Mouse (Mus musculus): ENCODE results near the gene Meiob. TPM values are rescaled to one million over a fixed set of nuclear protein-coding genes. Genes with fewer than 3 reads are reported as not detected.

The Meiob gene
- polyA plus RNA-seq, 1 experiment from 2014 or later, result 1.5 TPM

- Histone ChIP-seq H3K27ac (peak overlapping the region; percentile 93), H3K4me2 (peak overlapping the region; percentile 93)
- DNase-seq, result no peak
Measured at GRCm38 (mm10) chr17:24888862-24889261, 84.8 kb downstream of the Meiob start.

More at GRCm38 (mm10) chr17:24888862-24889261, 84.8 kb downstream of the Meiob start:
- peak overlapping the region; percentile 99 for H3K4me3 ChIP-seq (replicated peaks)
- H3K4me1 ChIP-seq (replicated peaks), result peaks cover 64% of the 10 kb centered on the region
- H3K27me3 ChIP-seq, result no peaks in the 10 kb centered on the region
- WGBS (ENCODE audit: insufficient replicate concordance), result 75% methylated on average over 3 of the region's 3 CpGs
- no peaks in the 10 kb centered on the region for H3K9me3 ChIP-seq (replicated peaks)
- ATAC-seq (ENCODE audit: low read depth), result no peak
- peaks cover 69% of the 10 kb centered on the region for H3K36me3 ChIP-seq
- H3K9ac ChIP-seq, result peak overlapping the region; percentile 98; the same call in 1 of the 2 replicates

Other genes starting within 250 kb of the Meiob start
- 18.6 and 22.4 TPM in 2 replicates for gene Tsc2, start 171.7 kb upstream of the Meiob start, polyA plus RNA-seq (2015; fragmentation: Nextera tagmentation; extraction: Ambion mirVana)
- gene Nthl1, start 171.6 kb upstream of the Meiob start, polyA plus RNA-seq (2015; fragmentation: Nextera tagmentation; extraction: Ambion mirVana), result 8.4 and 9.2 TPM in 2 replicates
- 9.8 and 10.2 TPM in 2 replicates for gene Slc9a3r2, start 154.0 kb upstream of the Meiob start, polyA plus RNA-seq (2015; fragmentation: Nextera tagmentation; extraction: Ambion mirVana)
- gene Npw, start 145.8 kb upstream of the Meiob start, polyA plus RNA-seq (2015; fragmentation: Nextera tagmentation; extraction: Ambion mirVana), result 0.24 and 0.28 TPM in 2 replicates
- 9.5 and 13.1 TPM in 2 replicates for gene Zfp598, start 134.6 kb upstream of the Meiob start, polyA plus RNA-seq (2015; fragmentation: Nextera tagmentation; extraction: Ambion mirVana)
- 0.10 and 0.31 TPM in 2 replicates for gene Syngr3, start 114.3 kb upstream of the Meiob start, polyA plus RNA-seq (2015; fragmentation: Nextera tagmentation; extraction: Ambion mirVana)
- gene Gfer, start 108.1 kb upstream of the Meiob start, polyA plus RNA-seq (2015; fragmentation: Nextera tagmentation; extraction: Ambion mirVana), result 41.3 and 47.7 TPM in 2 replicates
- gene Noxo1, start 108.1 kb upstream of the Meiob start, polyA plus RNA-seq (2015; fragmentation: Nextera tagmentation; extraction: Ambion mirVana), result 0.14 and 0.34 TPM in 2 replicates
- gene Tbl3, start 96.6 kb upstream of the Meiob start, polyA plus RNA-seq (2015; fragmentation: Nextera tagmentation; extraction: Ambion mirVana), result 53.0 and 53.2 TPM in 2 replicates
- gene Rnf151, start 86.2 kb upstream of the Meiob start, polyA plus RNA-seq (2015; fragmentation: Nextera tagmentation; extraction: Ambion mirVana), result 0.10 TPM in 1 of 2 replicates, not detected in the other
- gene Rps2, start 86.2 kb upstream of the Meiob start, polyA plus RNA-seq (2015; fragmentation: Nextera tagmentation; extraction: Ambion mirVana), result 1,350 and 1,469 TPM in 2 replicates
- 206 and 216 TPM in 2 replicates for gene Ndufb10, start 79.8 kb upstream of the Meiob start, polyA plus RNA-seq (2015; fragmentation: Nextera tagmentation; extraction: Ambion mirVana)
- gene Rpl3l, start 76.5 kb upstream of the Meiob start, polyA plus RNA-seq (2015; fragmentation: Nextera tagmentation; extraction: Ambion mirVana), result 0.10 TPM in 1 of 2 replicates, not detected in the other
- 21.3 and 21.8 TPM in 2 replicates for gene Msrb1, start 67.6 kb upstream of the Meiob start, polyA plus RNA-seq (2015; fragmentation: Nextera tagmentation; extraction: Ambion mirVana)
- not detected in 2 replicates for gene Hs3st6, start 51.3 kb upstream of the Meiob start, polyA plus RNA-seq (2015; fragmentation: Nextera tagmentation; extraction: Ambion mirVana)
- 79.5 and 83.1 TPM in 2 replicates for gene Hagh, start 35.9 kb downstream of the Meiob start, polyA plus RNA-seq (2015; fragmentation: Nextera tagmentation; extraction: Ambion mirVana)
- 34.6 and 34.9 TPM in 2 replicates for gene Fahd1, start 46.1 kb downstream of the Meiob start, polyA plus RNA-seq (2015; fragmentation: Nextera tagmentation; extraction: Ambion mirVana)
- 5.1 and 6.0 TPM in 2 replicates for gene Igfals, start 61.7 kb downstream of the Meiob start, polyA plus RNA-seq (2015; fragmentation: Nextera tagmentation; extraction: Ambion mirVana)
- gene Nubp2, start 82.1 kb downstream of the Meiob start, polyA plus RNA-seq (2015; fragmentation: Nextera tagmentation; extraction: Ambion mirVana), result 89.3 and 93.2 TPM in 2 replicates
- gene Spsb3, start 82.4 kb downstream of the Meiob start, polyA plus RNA-seq (2015; fragmentation: Nextera tagmentation; extraction: Ambion mirVana), result 37.9 and 38.4 TPM in 2 replicates
- 13.8 and 14.6 TPM in 2 replicates for gene Eme2, start 90.8 kb downstream of the Meiob start, polyA plus RNA-seq (2015; fragmentation: Nextera tagmentation; extraction: Ambion mirVana)
- gene Mrps34, start 90.8 kb downstream of the Meiob start, polyA plus RNA-seq (2015; fragmentation: Nextera tagmentation; extraction: Ambion mirVana), result 84.2 TPM in 2 replicates
- gene Nme3, start 92.2 kb downstream of the Meiob start, polyA plus RNA-seq (2015; fragmentation: Nextera tagmentation; extraction: Ambion mirVana), result 65.6 and 66.8 TPM in 2 replicates
- gene Mapk8ip3, start 132.7 kb downstream of the Meiob start, polyA plus RNA-seq (2015; fragmentation: Nextera tagmentation; extraction: Ambion mirVana), result 7.6 and 8.6 TPM in 2 replicates
- gene Jpt2, start 156.4 kb downstream of the Meiob start, polyA plus RNA-seq (2015; fragmentation: Nextera tagmentation; extraction: Ambion mirVana), result 75.1 and 86.8 TPM in 2 replicates
- gene Cramp1l, start 211.5 kb downstream of the Meiob start, polyA plus RNA-seq (2015; fragmentation: Nextera tagmentation; extraction: Ambion mirVana), result 2.8 and 3.8 TPM in 2 replicates
- 94.4 and 99.3 TPM in 2 replicates for gene Ift140, start 211.8 kb downstream of the Meiob start, polyA plus RNA-seq (2015; fragmentation: Nextera tagmentation; extraction: Ambion mirVana)

Data from liver, embryonic 13.5 days (tissue).